Mouse (Mus musculus): ENCODE measurements around the gene Pwwp2a. TPM values are rescaled to one million over a fixed set of nuclear protein-coding genes. Genes with fewer than 3 reads are reported as not detected.

Pwwp2a gene
- total RNA-seq (2014; fragmentation: Nextera tagmentation), result 39.0 and 48.2 TPM in 2 replicates
- total RNA-seq (2017), result 29.1 and 42.0 TPM in 2 replicates

DNA sequence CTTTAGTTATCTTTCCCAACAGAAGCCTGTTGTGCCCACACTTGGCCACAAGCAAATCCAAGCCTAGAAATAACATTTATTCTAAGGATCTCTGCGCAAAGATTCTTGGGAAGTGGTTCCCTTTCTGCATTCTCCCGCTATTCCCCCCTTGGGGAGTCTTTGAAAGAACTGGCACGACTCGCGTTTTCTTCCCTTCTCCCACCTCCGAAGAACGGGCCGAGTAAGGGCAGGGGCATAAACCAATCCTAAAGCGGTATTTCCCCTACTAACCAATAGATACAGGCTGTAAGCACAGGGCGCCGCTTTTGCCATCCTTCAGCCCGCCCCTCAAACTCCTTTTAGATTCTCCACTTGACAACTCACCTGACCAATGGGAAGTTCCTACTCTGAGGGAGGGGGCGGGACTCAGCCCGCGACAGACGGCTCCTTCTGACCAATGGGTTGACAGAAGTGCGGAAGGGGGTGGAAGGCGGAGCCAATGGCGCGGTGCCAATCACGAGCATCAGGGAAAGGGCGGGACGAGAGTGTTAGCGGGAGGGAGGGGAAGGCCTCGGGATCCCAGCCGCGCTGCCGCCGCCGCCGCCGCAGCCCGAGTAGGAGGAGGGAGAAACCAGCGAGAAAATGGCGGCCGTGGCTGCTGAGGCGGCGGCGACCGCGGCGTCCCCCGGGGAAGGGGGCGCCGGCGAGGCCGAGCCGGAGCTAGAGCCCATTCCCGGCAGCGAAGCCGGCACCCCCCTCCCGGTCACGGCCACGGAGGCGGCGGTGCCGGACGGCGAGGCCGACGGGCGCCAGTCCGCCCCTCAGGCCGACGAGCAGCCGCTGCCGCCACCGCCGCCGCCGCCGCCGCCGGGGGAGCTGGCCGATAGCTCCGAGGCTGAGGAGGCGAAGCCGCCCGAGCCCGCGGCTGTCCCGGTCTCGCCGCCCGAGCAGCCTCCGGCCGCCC is at the start of gene Pwwp2a:
Gene Pwwp2a, plus strand, starts transcription at position 527 of the 943 bp plus-strand sequence.
- ATAC-seq (replicated peaks; ENCODE audit: poor library complexity, severe bottlenecking), result peak; percentile 96

DNA sequence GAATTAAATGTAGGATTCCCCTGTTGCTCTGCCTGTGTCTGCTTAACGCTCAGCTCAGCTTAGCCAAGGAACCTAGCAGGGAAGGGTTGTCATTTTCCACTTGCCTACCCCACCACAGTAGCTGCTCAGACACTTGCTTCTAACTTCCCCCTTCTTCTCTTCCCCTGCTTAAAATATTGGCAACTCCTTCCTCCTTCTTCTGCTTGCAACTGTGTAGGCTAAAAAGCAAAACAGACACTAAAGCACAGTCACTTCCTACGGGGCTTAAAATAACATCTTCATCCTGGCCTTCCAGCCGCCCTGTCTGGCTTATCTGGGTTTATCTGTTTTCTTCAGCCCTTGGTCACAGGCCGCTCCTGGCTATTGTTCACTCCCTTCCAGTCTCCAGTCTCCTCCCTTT is 49.2 kb upstream of the Pwwp2a start:
- ATAC-seq (replicated peaks; ENCODE audit: poor library complexity, severe bottlenecking), result peak; percentile 89

DNA sequence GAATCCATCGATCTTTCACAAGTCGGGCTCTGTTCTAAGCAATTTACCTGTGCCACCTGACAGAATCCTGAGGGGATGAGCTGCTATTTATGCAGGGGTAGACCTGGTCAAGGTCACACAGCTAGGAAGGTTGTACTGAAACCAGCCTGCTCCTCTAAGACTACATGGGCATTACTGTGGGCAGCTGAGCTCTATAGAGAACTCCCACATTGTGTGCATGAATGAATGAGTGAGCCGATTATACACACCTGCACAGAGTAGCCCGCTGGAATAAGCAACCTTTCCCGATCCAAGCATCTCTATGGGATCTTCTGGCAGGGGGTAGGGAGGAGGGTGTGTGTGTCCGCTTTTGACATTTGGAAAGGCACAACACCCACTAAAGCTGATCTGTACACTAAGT is 48.6 kb upstream of the Pwwp2a start:
- no peak for ATAC-seq (replicated peaks; ENCODE audit: poor library complexity, severe bottlenecking)

DNA sequence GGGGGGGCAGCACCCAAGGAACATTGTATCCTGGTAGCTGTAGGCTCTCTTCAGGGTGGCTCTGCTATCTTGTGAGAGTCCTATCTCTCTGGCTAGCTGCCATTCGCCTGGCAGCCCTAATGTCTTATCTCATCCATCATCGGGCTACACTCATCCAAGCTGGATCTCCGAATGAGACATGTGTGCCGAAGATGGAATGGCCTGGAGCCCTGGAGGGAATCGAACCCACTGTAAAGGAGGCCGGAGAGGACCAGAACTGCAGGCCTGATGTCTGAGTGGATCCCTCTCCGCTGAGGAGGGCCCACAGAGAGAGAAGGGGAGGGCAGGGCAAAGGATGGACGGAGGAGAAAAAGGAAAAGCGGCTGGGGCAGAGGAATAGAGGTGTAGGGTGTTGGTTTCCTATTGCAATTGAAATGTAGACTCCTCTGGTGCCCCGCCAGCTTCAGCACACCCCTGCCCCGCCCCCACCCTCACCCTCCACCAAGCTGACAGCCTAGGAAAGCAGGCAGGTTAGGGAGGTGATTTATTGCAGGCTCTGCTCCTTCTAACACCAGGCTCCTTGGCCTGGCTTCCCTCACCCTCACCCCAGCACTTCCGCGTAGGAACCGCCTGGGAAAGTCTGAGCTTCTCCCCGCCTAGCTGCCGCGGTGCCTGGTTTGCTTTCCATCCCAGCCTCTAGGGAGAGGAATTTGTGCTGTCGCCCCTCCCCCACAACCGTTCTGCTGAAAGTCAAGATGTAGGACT is 48.0 kb upstream of the Pwwp2a start:
- peak; percentile 57 for ATAC-seq (replicated peaks; ENCODE audit: poor library complexity, severe bottlenecking)

DNA sequence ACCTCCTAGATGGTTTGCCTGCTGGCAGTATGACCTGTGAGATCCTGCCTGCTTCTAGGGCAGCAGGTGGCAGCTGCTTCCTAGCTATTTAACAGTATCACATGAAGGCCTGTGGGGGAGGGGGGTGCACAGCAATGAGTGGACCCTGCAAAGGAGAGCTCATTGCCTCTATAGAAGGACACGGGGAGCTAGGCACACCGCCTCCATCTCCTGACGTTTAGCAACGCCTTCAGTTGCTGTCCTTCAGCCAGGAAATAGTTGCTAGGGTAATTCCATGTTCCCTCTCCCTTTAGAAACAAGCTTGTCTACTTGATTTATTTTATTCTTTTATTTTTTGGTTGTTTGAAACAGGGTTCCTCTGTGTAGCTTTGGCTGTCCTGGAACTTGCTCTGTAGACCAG is 45.0 kb upstream of the Pwwp2a start:
- ATAC-seq (replicated peaks; ENCODE audit: poor library complexity, severe bottlenecking), result no peak

DNA sequence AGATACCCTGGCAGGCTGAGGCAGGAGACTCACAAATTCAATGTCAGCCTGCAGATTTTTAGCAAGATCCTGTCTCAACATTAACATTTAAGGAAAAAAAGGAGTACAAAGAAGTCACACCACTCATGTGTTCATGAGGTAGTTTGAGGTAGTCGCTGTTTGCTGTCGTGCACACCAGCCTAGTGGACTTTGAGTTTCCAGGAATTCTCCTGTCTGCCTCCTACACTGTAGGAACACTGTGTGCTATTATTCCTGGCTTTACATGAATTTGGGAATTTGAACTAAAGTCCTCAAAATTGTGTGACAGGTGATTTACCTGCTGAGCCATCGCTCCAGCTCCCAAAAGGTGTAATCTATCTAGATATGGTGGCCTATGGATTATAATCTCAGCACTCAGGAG is 43.3 kb upstream of the Pwwp2a start:
- no peak for ATAC-seq (replicated peaks; ENCODE audit: poor library complexity, severe bottlenecking)

DNA sequence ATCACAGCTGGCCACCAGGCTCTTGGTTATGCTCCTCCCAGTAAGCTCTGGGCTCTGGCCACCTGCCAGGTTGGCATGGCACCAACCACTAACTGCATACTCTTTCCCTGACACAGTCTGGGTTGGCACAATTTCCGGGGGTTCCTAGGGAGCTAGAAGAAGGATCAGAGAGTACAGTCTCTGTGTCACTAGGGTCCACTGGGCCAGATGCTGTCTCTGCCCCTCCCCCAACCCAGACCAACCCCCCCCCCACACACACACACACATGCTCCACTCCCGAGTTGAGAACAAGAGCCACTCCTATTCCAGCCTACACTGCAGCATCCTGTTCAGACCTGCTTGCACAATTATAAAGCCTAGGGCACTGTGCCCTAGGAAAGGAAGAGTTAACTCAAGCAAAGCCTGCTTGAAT is 38.6 kb upstream of the Pwwp2a start:
- peak; percentile 82 for ATAC-seq (replicated peaks; ENCODE audit: poor library complexity, severe bottlenecking)

DNA sequence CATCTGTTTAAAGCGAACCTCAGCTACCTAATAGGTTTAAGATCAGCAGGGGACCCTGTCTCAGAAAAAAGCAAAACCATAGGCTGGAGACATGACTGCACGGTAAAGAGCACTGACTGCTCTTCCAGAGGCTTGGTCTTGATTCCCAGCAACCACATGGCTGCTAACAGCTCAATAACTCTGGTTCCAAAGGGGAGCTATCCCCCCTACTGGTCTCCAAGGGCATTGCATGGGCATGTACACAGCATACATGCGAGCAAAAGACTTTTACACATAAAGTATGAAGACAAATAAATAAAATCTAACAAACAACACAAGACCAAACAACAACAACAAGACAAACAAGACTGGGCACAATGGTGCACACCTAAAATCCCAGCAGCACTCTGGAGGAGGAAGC is 36.5 kb upstream of the Pwwp2a start:
- ATAC-seq (replicated peaks; ENCODE audit: poor library complexity, severe bottlenecking), result peak; percentile 43; the same call in 1 of the 2 replicates

DNA sequence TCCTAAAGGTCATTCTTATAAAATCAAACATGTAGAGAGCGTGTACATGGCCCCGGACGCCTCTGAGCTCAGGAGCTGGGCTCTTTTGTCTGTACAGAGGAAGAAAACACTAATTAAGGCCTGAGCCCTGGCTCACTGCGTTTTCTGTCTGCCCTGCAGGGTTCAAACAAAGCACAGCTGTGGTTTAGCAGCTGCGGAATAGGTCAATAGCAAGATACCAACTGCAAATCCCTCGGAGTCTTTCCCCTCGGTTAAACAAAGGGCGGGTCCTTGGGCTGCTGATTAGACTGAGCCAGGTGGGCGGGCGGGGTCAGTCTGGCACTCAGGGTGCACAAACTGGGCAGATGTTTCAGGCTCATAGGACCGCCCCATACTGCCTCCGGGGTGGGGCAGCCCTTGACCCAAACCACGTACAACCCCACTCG is 28.7 kb upstream of the Pwwp2a start:
- no peak for ATAC-seq (replicated peaks; ENCODE audit: poor library complexity, severe bottlenecking)

DNA sequence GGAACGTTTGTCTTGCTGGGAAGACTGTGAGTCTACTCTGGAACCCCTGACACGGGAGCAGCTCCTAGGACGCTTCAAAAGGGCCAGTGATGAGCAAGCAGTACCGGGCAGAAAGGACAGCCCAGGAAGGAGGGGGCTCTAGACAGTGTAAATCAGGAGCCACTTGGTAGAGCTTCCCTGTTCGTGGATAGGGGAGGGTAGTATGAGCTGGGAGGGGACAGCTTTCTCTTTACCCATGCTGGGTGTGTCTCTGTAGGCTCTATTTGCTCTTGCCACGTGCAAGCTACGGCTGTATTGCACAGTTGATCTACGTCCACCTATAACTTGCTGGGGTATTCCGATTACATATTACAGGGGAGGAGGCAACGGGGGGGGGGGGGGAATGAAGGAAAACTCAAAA is 25.3 kb upstream of the Pwwp2a start:
- ATAC-seq (replicated peaks; ENCODE audit: poor library complexity, severe bottlenecking), result no peak

DNA sequence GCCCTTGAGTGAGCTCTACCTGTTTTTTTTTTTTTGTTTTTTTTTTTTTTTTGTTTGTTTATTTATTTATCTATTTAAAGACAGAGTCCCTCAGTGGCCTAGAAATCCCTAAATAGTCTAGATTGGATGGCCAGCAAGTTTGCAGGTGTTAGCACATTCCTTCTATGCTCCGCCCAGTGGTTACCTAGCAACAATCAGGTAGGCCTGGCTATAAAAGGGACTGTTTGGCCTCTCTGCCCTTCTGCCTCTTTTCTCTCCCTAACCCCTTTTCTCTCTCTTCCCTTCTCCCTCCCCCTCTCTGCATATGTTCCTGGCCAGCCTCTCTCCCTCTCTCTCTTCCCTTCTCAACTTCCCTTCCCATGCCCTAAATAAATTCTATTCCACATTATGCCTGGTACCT is 23.8 kb upstream of the Pwwp2a start:
- ATAC-seq (replicated peaks; ENCODE audit: poor library complexity, severe bottlenecking), result no peak

DNA sequence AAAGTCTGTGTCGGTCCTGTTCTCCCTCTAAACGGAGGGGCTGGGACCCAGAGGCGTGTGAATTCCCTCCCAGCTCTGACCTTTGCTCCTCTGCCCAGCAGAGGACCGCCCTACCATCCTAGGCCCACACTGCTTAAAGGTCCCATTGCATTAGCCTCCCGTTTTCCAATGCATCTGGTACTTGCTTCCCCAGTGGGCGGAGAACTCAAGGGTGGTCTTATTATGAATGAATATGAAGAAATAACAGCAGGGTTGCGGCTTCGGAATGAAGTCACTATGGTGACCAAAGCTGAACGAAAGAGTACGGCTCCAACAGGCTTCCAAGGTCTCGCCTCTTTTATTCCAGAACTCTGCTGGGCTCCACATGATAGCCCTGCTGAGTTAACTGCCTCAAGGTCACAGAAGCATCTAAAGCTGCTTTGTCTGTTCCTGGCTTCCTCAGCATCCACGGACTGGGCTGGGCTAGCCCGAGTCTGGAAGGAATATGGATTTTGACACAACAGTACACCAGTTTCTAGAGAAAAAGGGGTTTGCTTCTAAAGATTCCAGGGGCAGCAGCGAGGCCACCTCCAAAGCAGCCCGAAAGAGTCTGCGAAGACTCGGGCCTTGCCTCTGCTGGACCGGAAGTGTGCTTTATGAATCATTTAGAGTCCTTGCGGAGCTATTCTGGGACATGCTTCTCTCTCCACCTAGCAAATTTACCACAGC is 14.6 kb upstream of the Pwwp2a start:
- no peak for ATAC-seq (replicated peaks; ENCODE audit: poor library complexity, severe bottlenecking)

DNA sequence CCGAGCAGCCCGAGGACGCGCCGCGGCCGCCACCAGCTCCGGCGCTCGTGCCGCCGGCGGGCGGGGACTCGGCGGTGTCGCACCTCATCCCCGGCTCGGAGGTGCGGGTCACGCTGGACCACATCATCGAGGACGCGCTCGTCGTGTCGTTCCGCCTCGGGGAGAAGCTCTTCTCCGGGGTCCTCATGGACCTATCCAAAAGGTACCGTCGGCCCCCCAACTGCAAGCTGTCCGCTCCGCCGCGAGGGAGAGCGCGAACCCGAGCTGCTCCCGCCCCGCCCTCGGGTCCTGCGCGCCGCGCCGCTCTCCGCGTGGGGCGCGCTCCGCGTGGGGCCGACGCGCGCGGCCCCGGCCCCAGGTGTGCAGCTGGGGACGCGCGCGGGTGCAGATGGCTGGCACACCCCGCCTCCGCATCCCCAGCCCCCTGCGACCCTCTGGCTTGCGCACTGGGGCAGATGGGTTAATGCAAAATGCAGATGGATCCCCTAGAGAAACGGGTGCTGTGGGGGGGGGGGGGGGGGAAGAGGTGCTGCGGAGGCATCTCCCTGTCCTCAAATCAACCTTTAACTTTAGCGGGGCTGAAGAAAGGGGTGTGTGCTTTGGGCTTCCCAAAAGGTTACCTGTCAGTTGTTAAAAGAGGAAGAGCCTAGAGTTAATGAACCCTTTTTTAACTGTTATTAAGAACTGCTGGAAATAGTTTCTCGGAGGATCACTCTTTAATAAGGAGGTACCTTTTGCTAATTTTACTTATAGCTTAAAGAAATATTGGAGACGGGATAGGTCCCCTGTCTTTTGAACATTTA is 818 bp downstream of the Pwwp2a start:
- peak; percentile 10; the same call in 1 of the 2 replicates for ATAC-seq (replicated peaks; ENCODE audit: poor library complexity, severe bottlenecking)

DNA sequence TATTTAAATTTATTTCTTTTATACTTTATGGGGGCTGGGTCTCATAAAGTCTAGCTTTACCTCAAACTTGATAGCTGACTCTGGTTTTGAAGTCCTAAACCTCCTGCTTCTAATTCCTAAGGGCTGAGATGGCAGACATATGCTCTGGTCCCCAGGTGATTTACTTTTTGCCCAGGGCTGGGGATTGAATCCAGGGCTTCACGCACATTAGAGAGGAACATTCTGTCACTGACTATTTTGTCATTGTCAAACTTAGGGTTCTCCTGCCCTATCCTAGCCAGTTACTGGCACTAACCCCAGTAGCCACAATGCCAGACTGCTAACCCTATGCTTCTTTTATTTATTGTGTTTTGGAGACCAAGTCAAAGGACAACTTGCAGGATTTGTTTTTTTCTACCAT is 7.1 kb downstream of the Pwwp2a start:
- ATAC-seq (replicated peaks; ENCODE audit: poor library complexity, severe bottlenecking), result no peak

DNA sequence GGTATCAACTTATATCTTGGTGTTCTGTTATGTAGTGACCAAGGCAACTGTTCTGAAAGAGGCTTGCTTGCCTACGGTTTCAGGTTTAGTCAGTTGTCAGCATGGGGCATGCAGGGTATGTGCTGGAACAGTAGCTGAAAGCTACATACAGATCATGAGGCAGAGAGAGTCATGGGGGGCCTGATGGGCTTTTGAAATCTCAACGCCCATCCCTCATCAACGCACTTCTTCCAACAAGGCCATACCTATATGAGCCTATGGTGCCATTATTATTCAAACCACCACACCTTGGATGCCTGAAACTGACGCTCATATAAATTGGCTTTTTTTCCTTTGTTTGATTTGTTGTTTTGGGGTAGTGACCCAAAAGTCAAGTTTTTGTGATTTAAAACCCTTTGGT is 14.8 kb downstream of the Pwwp2a start:
- no peak for ATAC-seq (replicated peaks; ENCODE audit: poor library complexity, severe bottlenecking)

DNA sequence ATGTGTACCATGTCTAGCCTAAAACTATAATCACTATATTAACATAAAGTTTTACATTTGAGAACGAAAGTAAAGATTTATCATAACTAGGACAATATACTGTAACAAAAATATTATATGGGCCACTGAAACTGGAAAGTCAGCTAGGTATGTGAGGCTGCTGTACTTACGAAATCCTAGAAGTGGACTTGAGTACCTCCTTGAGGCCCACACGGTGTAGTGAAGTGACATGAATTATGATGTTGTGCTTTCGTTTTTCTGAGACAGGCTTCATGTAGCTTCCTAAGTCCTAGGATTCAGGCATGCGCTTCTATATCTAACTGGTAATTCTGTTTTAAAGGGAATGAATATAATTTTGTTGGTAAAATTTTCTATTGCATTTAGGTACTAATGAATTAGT is 16.8 kb downstream of the Pwwp2a start:
- no peak; the same call in 1 of the 2 replicates for ATAC-seq (replicated peaks; ENCODE audit: poor library complexity, severe bottlenecking)

DNA sequence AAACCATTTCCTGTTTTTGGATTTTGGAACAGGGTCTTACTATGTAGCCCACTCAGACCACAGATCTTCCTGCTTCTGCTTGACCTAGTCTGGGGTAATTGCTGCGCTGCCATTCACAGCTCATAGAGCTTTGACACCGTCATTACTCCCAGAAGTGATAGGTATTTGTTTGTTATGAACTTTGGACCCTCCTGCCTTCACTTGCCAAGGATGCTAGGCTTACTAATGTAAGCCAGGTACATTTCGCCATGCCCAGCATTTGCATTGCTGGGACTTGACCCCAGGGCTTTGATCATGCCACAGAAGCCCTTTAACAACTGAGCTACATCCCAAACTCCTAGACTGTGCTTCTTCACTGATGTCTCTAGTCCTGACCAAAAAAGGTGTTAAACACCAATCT is 18.5 kb downstream of the Pwwp2a start:
- ATAC-seq (replicated peaks; ENCODE audit: poor library complexity, severe bottlenecking), result peak; percentile 70

DNA sequence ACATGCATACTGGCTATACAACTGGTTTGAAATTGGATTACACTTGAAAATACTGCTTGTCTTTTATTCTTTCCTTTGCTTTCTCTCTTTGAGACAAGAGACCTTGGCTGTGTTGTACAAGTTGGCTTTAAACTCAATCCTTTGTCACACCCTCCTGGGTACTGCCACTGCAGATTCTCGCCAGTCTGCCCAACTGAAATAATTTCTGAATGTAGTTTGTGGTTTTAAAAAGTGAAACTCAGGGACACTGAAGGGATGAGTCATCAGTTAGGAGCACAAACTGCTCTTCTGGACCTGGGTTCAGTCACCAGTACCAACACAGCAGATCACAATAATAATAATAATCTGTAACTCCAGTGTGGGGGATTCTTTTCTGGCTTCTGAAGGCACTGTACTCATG is 21.8 kb downstream of the Pwwp2a start:
- ATAC-seq (replicated peaks; ENCODE audit: poor library complexity, severe bottlenecking), result peak; percentile 66

DNA sequence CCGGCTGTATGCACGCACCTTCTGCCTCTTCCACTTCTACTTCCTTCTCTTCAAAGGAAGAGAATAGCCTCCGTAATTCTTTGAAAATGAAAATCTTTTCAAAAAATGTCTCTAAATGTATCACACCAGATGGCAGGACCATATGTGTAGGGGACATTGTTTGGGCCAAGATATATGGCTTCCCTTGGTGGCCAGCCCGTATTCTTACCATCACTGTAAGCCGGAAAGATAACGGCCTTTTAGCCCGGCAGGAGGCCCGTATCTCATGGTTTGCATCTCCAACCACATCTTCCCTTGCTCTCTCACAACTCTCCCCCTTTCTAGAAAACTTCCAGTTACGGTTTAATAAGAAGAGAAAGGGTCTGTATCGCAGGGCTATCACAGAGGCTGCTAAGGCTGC is 24.0 kb downstream of the Pwwp2a start:
- no peak for ATAC-seq (replicated peaks; ENCODE audit: poor library complexity, severe bottlenecking)

DNA sequence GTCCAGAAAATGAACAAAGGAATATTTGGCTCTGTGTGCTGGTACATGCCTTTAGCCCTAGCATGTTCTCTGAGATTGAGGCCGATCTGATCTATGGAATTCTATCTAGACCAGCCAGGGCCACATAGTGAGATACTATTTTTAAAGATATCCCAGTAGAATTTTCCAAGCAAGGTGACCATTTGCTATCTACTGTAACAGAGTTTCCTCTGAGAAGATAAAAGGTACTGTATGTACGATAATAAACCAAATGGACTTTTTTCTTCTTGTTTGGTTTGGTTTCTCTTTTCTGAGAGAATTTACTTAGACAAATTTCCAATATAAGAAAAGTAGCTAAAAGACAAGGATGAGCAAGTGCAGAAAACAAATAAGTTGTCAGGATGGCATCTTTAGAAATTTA is 26.6 kb downstream of the Pwwp2a start:
- ATAC-seq (replicated peaks; ENCODE audit: poor library complexity, severe bottlenecking), result no peak
